Mouse (Mus musculus): ENCODE data around the gene Sdccag8. TPM values are rescaled to one million over a fixed set of nuclear protein-coding genes. Genes with fewer than 3 reads are reported as not detected.
A peak's percentile ranks its signal among the peaks of the same experiment; 100 is the strongest.

Gene Sdccag8
- polyA plus RNA-seq, 1 experiment from 2014 or later: 31.5 TPM

GRCm38 (mm10) chr1:177031196-177031595 lies 216.7 kb downstream of the Sdccag8 start:
- ATAC-seq: no peak
- H3K9ac ChIP-seq (ENCODE audit: low read length): no peak overlapping the region
- 96% methylated on average over 1 of the region's 1 CpGs for WGBS

GRCm38 (mm10) chr1:177032233-177032632 lies 217.8 kb downstream of the Sdccag8 start:
- H3K27me3 ChIP-seq (replicated peaks; ENCODE audit: control insufficient read depth, insufficient read depth, low read length): no peaks in the 10 kb centered on the region
- no peak overlapping the region for H3K9ac ChIP-seq (ENCODE audit: low read length)
- H3K4me3 ChIP-seq (ENCODE audit: low read depth, low read length): no peak overlapping the region
- H3K36me3 ChIP-seq (ENCODE audit: control insufficient read depth, insufficient read depth, low read length): peaks cover 26% of the 10 kb centered on the region
- ATAC-seq (no peak), DNase-seq (ENCODE audit: low spot score) (no peak)
- no peaks in the 10 kb centered on the region for H3K9me3 ChIP-seq (replicated peaks; ENCODE audit: control insufficient read depth, low read length)
- H3K4me2 ChIP-seq (ENCODE audit: low read length): no peak overlapping the region
- H3K27ac ChIP-seq (ENCODE audit: low read depth, low read length): no peak overlapping the region
- 13% methylated on average over 1 of the region's 1 CpGs for WGBS
- H3K4me1 ChIP-seq (ENCODE audit: control insufficient read depth, insufficient read depth, low read length): peaks cover 3% of the 10 kb centered on the region; the same call in 1 of the 2 replicates

More at GRCm38 (mm10) chr1:177031196-177031595, 216.7 kb downstream of the Sdccag8 start:
- Histone ChIP-seq H3K4me3 (ENCODE audit: low read depth, low read length) (no peak overlapping the region), H3K4me2 (ENCODE audit: low read length) (no peak overlapping the region), H3K27ac (ENCODE audit: low read depth, low read length) (no peak overlapping the region), H3K36me3 (ENCODE audit: control insufficient read depth, insufficient read depth, low read length) (peaks cover 31% of the 10 kb centered on the region), H3K4me1 (ENCODE audit: control insufficient read depth, insufficient read depth, low read length) (peaks cover 3% of the 10 kb centered on the region; the same call in 1 of the 2 replicates), H3K27me3 (replicated peaks; ENCODE audit: control insufficient read depth, insufficient read depth, low read length) (no peaks in the 10 kb centered on the region), H3K9me3 (replicated peaks; ENCODE audit: control insufficient read depth, low read length) (no peaks in the 10 kb centered on the region)
- no peak for DNase-seq (ENCODE audit: low spot score)

- peak; percentile 37 for DNase-seq (ENCODE audit: low spot score)
- no peak overlapping the region for H3K27ac ChIP-seq (ENCODE audit: low read depth, low read length)
- 81% methylated on average over 2 of the region's 2 CpGs for WGBS
Measured at GRCm38 (mm10) chr1:177035460-177035859, 221.0 kb downstream of the Sdccag8 start.

GRCm38 (mm10) chr1:177038383-177038782 lies 223.9 kb downstream of the Sdccag8 start:
- Histone ChIP-seq H3K9ac (ENCODE audit: low read length) (no peak overlapping the region), H3K4me2 (ENCODE audit: low read length) (no peak overlapping the region), H3K9me3 (replicated peaks; ENCODE audit: control insufficient read depth, low read length) (no peaks in the 10 kb centered on the region), H3K4me1 (ENCODE audit: control insufficient read depth, insufficient read depth, low read length) (0 out of 2 replicates have a peak, but pooled peaks cover 4% of the 10 kb centered on the region), H3K4me3 (ENCODE audit: low read depth, low read length) (no peak overlapping the region), H3K27ac (ENCODE audit: low read depth, low read length) (peak overlapping the region; percentile 70), H3K36me3 (ENCODE audit: control insufficient read depth, insufficient read depth, low read length) (0 out of 2 replicates have a peak, but pooled peaks cover 3% of the 10 kb centered on the region), H3K27me3 (replicated peaks; ENCODE audit: control insufficient read depth, insufficient read depth, low read length) (no peaks in the 10 kb centered on the region)
- peak; percentile 26 for ATAC-seq
- WGBS: 40% methylated on average over 2 of the region's 2 CpGs
- DNase-seq (ENCODE audit: low spot score): peak; percentile 38

More at GRCm38 (mm10) chr1:177035460-177035859, 221.0 kb downstream of the Sdccag8 start:
- H3K4me3 ChIP-seq (ENCODE audit: low read depth, low read length): no peak overlapping the region
- ATAC-seq: no peak
- H3K4me1 ChIP-seq (ENCODE audit: control insufficient read depth, insufficient read depth, low read length): peaks cover 6% of the 10 kb centered on the region; the same call in 1 of the 2 replicates
- H3K9me3 ChIP-seq (replicated peaks; ENCODE audit: control insufficient read depth, low read length): no peaks in the 10 kb centered on the region
- no peak overlapping the region for H3K4me2 ChIP-seq (ENCODE audit: low read length)
- no peaks in the 10 kb centered on the region for H3K27me3 ChIP-seq (replicated peaks; ENCODE audit: control insufficient read depth, insufficient read depth, low read length)
- peaks cover 13% of the 10 kb centered on the region for H3K36me3 ChIP-seq (ENCODE audit: control insufficient read depth, insufficient read depth, low read length)
- no peak overlapping the region for H3K9ac ChIP-seq (ENCODE audit: low read length)

DNA sequence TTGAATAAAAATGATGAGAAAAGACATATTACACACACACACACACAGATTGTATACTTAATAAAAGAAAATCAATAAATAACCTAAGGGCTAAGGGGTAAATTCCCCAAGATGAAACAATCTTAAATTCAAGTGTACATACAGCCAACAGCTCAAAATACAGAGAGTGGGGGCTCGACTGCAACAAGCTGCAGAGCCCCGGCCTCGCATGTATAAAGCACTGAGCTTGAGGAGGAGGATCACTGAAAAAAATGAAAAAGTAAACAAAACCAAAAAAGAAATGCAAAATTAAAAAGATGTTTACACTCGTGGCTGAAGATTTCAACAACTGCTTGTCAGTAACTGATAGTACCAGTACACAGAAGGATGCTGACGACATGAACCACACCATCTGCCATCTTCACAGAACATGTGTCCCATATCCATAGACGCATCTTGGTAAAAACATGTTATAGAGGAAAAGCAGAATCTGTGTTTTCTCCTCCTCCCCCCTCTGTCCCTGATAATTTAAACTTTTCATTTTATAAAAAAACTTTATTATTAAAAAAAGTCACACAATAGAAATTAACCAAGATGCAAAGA lies 224.7 kb downstream of the Sdccag8 start:
- Histone ChIP-seq H3K27me3 (replicated peaks; ENCODE audit: control insufficient read depth, insufficient read depth, low read length) (no peaks in the 10 kb centered on the region), H3K36me3 (ENCODE audit: control insufficient read depth, insufficient read depth, low read length) (peaks cover 3% of the 10 kb centered on the region; the same call in 1 of the 2 replicates), H3K4me3 (ENCODE audit: low read depth, low read length) (no peak overlapping the region), H3K27ac (ENCODE audit: low read depth, low read length) (no peak overlapping the region), H3K9me3 (replicated peaks; ENCODE audit: control insufficient read depth, low read length) (no peaks in the 10 kb centered on the region), H3K9ac (ENCODE audit: low read length) (no peak overlapping the region), H3K4me2 (ENCODE audit: low read length) (no peak overlapping the region), H3K4me1 (ENCODE audit: control insufficient read depth, insufficient read depth, low read length) (0 out of 2 replicates have a peak, but pooled peaks cover 4% of the 10 kb centered on the region)
- 59% methylated on average over 6 of the region's 6 CpGs for WGBS
- peak; percentile 82 for ATAC-seq
- peak; percentile 86 for DNase-seq (ENCODE audit: low spot score)

GRCm38 (mm10) chr1:177040058-177040457 lies 225.6 kb downstream of the Sdccag8 start:
- ATAC-seq: no peak
- H3K9me3 ChIP-seq (replicated peaks; ENCODE audit: control insufficient read depth, low read length): no peaks in the 10 kb centered on the region
- no peak overlapping the region for H3K9ac ChIP-seq (ENCODE audit: low read length)
- no peak overlapping the region for H3K4me3 ChIP-seq (ENCODE audit: low read depth, low read length)
- H3K4me2 ChIP-seq (ENCODE audit: low read length): no peak overlapping the region
- H3K36me3 ChIP-seq (ENCODE audit: control insufficient read depth, insufficient read depth, low read length): peaks cover 3% of the 10 kb centered on the region; the same call in 1 of the 2 replicates
- 31% methylated on average over 4 of the region's 4 CpGs for WGBS
- 0 out of 2 replicates have a peak, but pooled peaks cover 4% of the 10 kb centered on the region for H3K4me1 ChIP-seq (ENCODE audit: control insufficient read depth, insufficient read depth, low read length)
- DNase-seq (ENCODE audit: low spot score): no peak
- H3K27me3 ChIP-seq (replicated peaks; ENCODE audit: control insufficient read depth, insufficient read depth, low read length): no peaks in the 10 kb centered on the region
- peak overlapping the region; percentile 55 for H3K27ac ChIP-seq (ENCODE audit: low read depth, low read length)

GRCm38 (mm10) chr1:177045885-177046284 lies 231.4 kb downstream of the Sdccag8 start:
- no peak overlapping the region for H3K9ac ChIP-seq (ENCODE audit: low read length)
- H3K27ac ChIP-seq (ENCODE audit: low read depth, low read length): no peak overlapping the region
- no peaks in the 10 kb centered on the region for H3K27me3 ChIP-seq (replicated peaks; ENCODE audit: control insufficient read depth, insufficient read depth, low read length)
- no peak overlapping the region for H3K4me2 ChIP-seq (ENCODE audit: low read length)
- ATAC-seq (no peak), DNase-seq (ENCODE audit: low spot score) (no peak)
- peaks cover 3% of the 10 kb centered on the region; the same call in 1 of the 2 replicates for H3K4me1 ChIP-seq (ENCODE audit: control insufficient read depth, insufficient read depth, low read length)
- peaks cover 10% of the 10 kb centered on the region; the same call in 1 of the 2 replicates for H3K36me3 ChIP-seq (ENCODE audit: control insufficient read depth, insufficient read depth, low read length)
- no peaks in the 10 kb centered on the region for H3K9me3 ChIP-seq (replicated peaks; ENCODE audit: control insufficient read depth, low read length)
- H3K4me3 ChIP-seq (ENCODE audit: low read depth, low read length): no peak overlapping the region

GRCm38 (mm10) chr1:177046963-177047362 lies 232.5 kb downstream of the Sdccag8 start:
- H3K9me3 ChIP-seq (replicated peaks; ENCODE audit: control insufficient read depth, low read length): no peaks in the 10 kb centered on the region
- H3K9ac ChIP-seq (ENCODE audit: low read length): no peak overlapping the region
- DNase-seq (ENCODE audit: low spot score) (no peak), ATAC-seq (no peak)
- no peak overlapping the region for H3K4me2 ChIP-seq (ENCODE audit: low read length)
- H3K4me3 ChIP-seq (ENCODE audit: low read depth, low read length): no peak overlapping the region
- WGBS: 82% methylated on average over 2 of the region's 2 CpGs
- peak overlapping the region; percentile 48; the same call in 1 of the 2 replicates for H3K27ac ChIP-seq (ENCODE audit: low read depth, low read length)
- H3K36me3 ChIP-seq (ENCODE audit: control insufficient read depth, insufficient read depth, low read length): peaks cover 10% of the 10 kb centered on the region; the same call in 1 of the 2 replicates
- H3K4me1 ChIP-seq (ENCODE audit: control insufficient read depth, insufficient read depth, low read length): peaks cover 7% of the 10 kb centered on the region; the same call in 1 of the 2 replicates
- H3K27me3 ChIP-seq (replicated peaks; ENCODE audit: control insufficient read depth, insufficient read depth, low read length): no peaks in the 10 kb centered on the region

DNA sequence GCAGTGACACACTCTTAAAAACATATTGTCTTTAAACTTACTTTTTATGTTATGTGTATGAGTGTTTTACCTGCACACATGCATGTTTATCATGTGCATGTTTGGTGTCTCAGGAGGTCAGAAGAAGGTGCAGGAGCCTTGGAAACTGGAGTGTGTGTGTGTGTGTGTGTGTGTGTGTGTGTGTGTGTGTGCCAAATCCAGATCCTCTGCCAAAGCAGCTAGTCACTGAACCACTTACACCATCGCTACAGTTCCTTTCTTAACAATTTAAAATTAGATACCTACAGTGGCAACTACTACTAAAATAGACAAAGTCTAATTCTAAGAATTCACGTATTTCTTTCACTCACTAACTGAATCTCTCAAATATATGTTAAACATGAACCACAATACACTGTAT lies 234.3 kb downstream of the Sdccag8 start:
- ATAC-seq (no peak), DNase-seq (ENCODE audit: low spot score) (no peak)
- no peak overlapping the region for H3K27ac ChIP-seq (ENCODE audit: low read depth, low read length)
- peaks cover 10% of the 10 kb centered on the region; the same call in 1 of the 2 replicates for H3K36me3 ChIP-seq (ENCODE audit: control insufficient read depth, insufficient read depth, low read length)
- H3K9ac ChIP-seq (ENCODE audit: low read length): no peak overlapping the region
- 88% methylated on average over 2 of the region's 2 CpGs for WGBS
- H3K4me2 ChIP-seq (ENCODE audit: low read length): no peak overlapping the region
- H3K4me1 ChIP-seq (ENCODE audit: control insufficient read depth, insufficient read depth, low read length): peaks cover 7% of the 10 kb centered on the region; the same call in 1 of the 2 replicates
- no peaks in the 10 kb centered on the region for H3K27me3 ChIP-seq (replicated peaks; ENCODE audit: control insufficient read depth, insufficient read depth, low read length)
- no peaks in the 10 kb centered on the region for H3K9me3 ChIP-seq (replicated peaks; ENCODE audit: control insufficient read depth, low read length)
- no peak overlapping the region for H3K4me3 ChIP-seq (ENCODE audit: low read depth, low read length)

Data from forebrain, embryonic 14.5 days (tissue).